ENCODE assay signal across 11 mouse cellular contexts in the genomic region with DNA sequence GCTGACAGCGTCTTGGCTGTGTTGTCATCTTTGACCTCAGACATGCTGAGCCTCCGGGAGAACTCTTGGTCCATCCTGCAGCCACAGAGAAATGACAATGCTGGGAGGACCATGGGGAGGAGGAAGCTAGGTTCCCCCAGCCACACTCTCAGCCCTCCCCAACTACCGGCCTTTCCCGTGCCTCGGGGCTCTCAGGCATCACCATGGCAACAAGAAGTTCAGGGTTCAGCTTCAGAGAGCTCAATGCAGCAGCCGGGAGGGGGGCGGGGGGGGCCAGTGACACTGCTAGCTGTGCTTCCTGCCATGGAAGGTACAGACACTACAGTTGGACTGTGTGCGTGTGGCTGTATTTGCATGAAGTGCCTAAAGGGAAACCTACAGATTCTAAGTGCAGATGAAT.
A peak's percentile ranks its signal among the peaks of the same experiment; 100 is the strongest.
DNase-seq lines count a peak whose midpoint lies in the region; ATAC-seq and TF ChIP-seq lines count a peak whose summit lies in the region.
"Had no signal": no experiment of that assay in that cellular context is flagged by ENCODE, and none has a peak within 500 bp of the region (broad histone marks: within the 10 kb centered on the region; RNA-seq: fewer than 3 reads in every experiment).

No protein-coding gene starts in this region.

- peaks cover 7% of the 10 kb centered on the region; the same call in 1 of the 2 replicates for H3K4me1 ChIP-seq in kidney, embryonic 15.5 days
- H3K4me1 ChIP-seq in E14TG2a.4 (replicated peaks; ENCODE audit: low read depth, low read length), result peaks cover 84% of the 10 kb centered on the region
- H3K4me1 ChIP-seq in embryonic facial prominence, embryonic 11.5 days (ENCODE audit: control insufficient read depth, insufficient read depth, low read length), result no peaks in the 10 kb centered on the region; the same call in 1 of the 2 replicates
- peaks cover 20% of the 10 kb centered on the region for H3K4me1 ChIP-seq in midbrain, embryonic 10.5 days

- H3K36me3 ChIP-seq in kidney, embryonic 15.5 days, result peaks cover 90% of the 10 kb centered on the region
- peaks cover 48% of the 10 kb centered on the region for H3K36me3 ChIP-seq in E14TG2a.4 (ENCODE audit: insufficient read depth, low read length)
- peaks cover 6% of the 10 kb centered on the region; the same call in 1 of the 2 replicates for H3K36me3 ChIP-seq in embryonic facial prominence, embryonic 11.5 days (replicated peaks; ENCODE audit: control insufficient read depth, insufficient read depth, low read depth, low read length)
- peaks cover 85% of the 10 kb centered on the region for H3K36me3 ChIP-seq in midbrain, embryonic 10.5 days

- 0 out of 2 replicates have a peak overlapping the region, but pooled peaks have one; percentile 30 for H3K27ac ChIP-seq in kidney, embryonic 15.5 days
- H3K27ac ChIP-seq in embryonic facial prominence, embryonic 11.5 days (replicated peaks; ENCODE audit: low read depth, low read length), result no peak overlapping the region
- peak overlapping the region; percentile 69 for H3K27ac ChIP-seq in midbrain, embryonic 10.5 days (replicated peaks)
- H3K27ac ChIP-seq: embryonic facial prominence, embryonic 13.5 days had no signal

- no peak for DNase-seq in kidney, postnatal 10 days
- peak; percentile 17 for DNase-seq in embryonic facial prominence, embryonic 11.5 days (ENCODE audit: low spot score)
- peak; percentile 57 for DNase-seq in midbrain, embryonic 10.5 days (ENCODE audit: low spot score)
- DNase-seq in MN1 (ENCODE audit: low spot score), result no peak
- DNase-seq in gastrocnemius, postnatal 14 days, result no peak
- no peak for DNase-seq in adrenal gland, adult 8-10 months

- H3K27me3 ChIP-seq in kidney, embryonic 15.5 days, result no peaks in the 10 kb centered on the region
- no peaks in the 10 kb centered on the region for H3K27me3 ChIP-seq in E14TG2a.4 (ENCODE audit: insufficient read depth, low read length)
- H3K27me3 ChIP-seq in embryonic facial prominence, embryonic 11.5 days (ENCODE audit: control insufficient read depth, insufficient read depth, low read length), result no peaks in the 10 kb centered on the region
- H3K27me3 ChIP-seq in midbrain, embryonic 10.5 days (ENCODE audit: low read depth, poor library complexity, severe bottlenecking), result no peaks in the 10 kb centered on the region
- H3K27me3 ChIP-seq: embryonic facial prominence, embryonic 13.5 days had no signal

- H3K9me3 ChIP-seq in kidney, embryonic 15.5 days (replicated peaks), result no peaks in the 10 kb centered on the region
- H3K9me3 ChIP-seq in E14TG2a.4 (ENCODE audit: low read length), result peaks cover 15% of the 10 kb centered on the region
- no peaks in the 10 kb centered on the region for H3K9me3 ChIP-seq in embryonic facial prominence, embryonic 11.5 days (replicated peaks; ENCODE audit: control insufficient read depth, low read length)
- H3K9me3 ChIP-seq in midbrain, embryonic 10.5 days (replicated peaks), result no peaks in the 10 kb centered on the region
- H3K9me3 ChIP-seq: embryonic facial prominence, embryonic 13.5 days had no signal

- H3K4me3 ChIP-seq in kidney, embryonic 15.5 days (replicated peaks), result no peak overlapping the region
- H3K4me3 ChIP-seq in E14TG2a.4 (replicated peaks; ENCODE audit: low read length), result peak overlapping the region; percentile 48
- H3K4me3 ChIP-seq in embryonic facial prominence, embryonic 11.5 days (ENCODE audit: low read depth, low read length), result no peak overlapping the region
- H3K4me3 ChIP-seq in midbrain, embryonic 10.5 days, result peak overlapping the region; percentile 4; the same call in 1 of the 2 replicates
- H3K4me3 ChIP-seq: embryonic facial prominence, embryonic 13.5 days had no signal

- no peak overlapping the region for H3K4me2 ChIP-seq in kidney, embryonic 15.5 days
- H3K4me2 ChIP-seq in embryonic facial prominence, embryonic 11.5 days (ENCODE audit: low read depth, low read length), result no peak overlapping the region
- H3K4me2 ChIP-seq: embryonic facial prominence, embryonic 13.5 days; liver, embryonic 11.5 days had no signal

- intact Hi-C loops in gastrocnemius, postnatal 14 days (cut with DNase I; ENCODE audit: low total_unique reads), result no loop called here

- 58% methylated on average over 8 of the region's 8 CpGs for WGBS in kidney, embryonic 15.5 days
- WGBS in embryonic facial prominence, embryonic 11.5 days, result 34% methylated on average over 8 of the region's 8 CpGs
- WGBS in midbrain, embryonic 10.5 days, result 38% methylated on average over 8 of the region's 8 CpGs

- no peak overlapping the region for H3K9ac ChIP-seq in kidney, embryonic 15.5 days
- no peak overlapping the region for H3K9ac ChIP-seq in embryonic facial prominence, embryonic 11.5 days (replicated peaks; ENCODE audit: low read length)
- H3K9ac ChIP-seq: embryonic facial prominence, embryonic 13.5 days had no signal

- 0 out of 2 replicates have a peak, but pooled peaks have one; percentile 50 for ATAC-seq in kidney, embryonic 15.5 days (replicated peaks; ENCODE audit: low FRiP score)
- ATAC-seq in embryonic facial prominence, embryonic 11.5 days (replicated peaks; ENCODE audit: insufficient number of reproducible peaks, low FRiP score, low TSS enrichment, low read depth), result no peak
- ATAC-seq: intestine, postnatal 0 days had no signal

- no peak for TF ChIP-seq CTCF in E14TG2a.4 (conservative IDR thresholded peaks at IDR 0.05; ENCODE audit: low read length)

Comparison
In these comparisons a context has a peak if more than half of its experiments do, and no peak if none do; other contexts are left out.
1. H3K4me3 ChIP-seq: peak in E14TG2a.4 (single experiment) and midbrain, embryonic 10.5 days (single experiment); none in kidney, embryonic 15.5 days (single experiment) and embryonic facial prominence, embryonic 11.5 days (single experiment).
2. DNase-seq: peak in embryonic facial prominence, embryonic 11.5 days (single experiment) and midbrain, embryonic 10.5 days (single experiment); none in kidney, postnatal 10 days (single experiment), MN1 (single experiment), gastrocnemius, postnatal 14 days (single experiment) and adrenal gland, adult 8-10 months (single experiment).